Mouse (Mus musculus): ENCODE measurements around the gene Gm8332.
"Not testable (repeated sequence)": the region's sequence is repeated elsewhere in the genome, so short reads cannot be mapped to it uniquely, and the experiment has no call there.

Gm8332 gene

DNA sequence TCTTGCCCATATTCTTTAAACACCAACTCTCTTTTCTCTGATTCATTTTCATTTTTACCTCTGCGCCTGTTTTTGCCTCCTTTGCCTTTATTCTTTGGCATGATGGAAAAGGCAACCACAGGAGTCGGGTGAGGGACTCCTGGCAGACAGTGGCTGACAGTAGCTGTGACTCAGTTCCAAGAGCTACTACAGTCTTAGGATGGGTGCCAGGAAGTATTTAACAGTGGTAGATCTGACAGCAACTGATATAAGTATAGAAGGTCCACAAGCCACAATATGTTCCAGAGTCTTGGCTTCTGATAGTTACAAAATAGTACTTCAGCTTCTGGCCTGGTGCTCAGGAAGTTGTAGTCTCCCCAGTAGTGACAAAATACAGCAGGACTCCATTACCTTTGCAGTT lies at the start of gene Gm8332:
TSS of gene Gm8332 (minus strand) at position 101 of the 400 bp plus-strand sequence.
- not testable (repeated sequence) for DNase-seq (ENCODE audit: low read depth in 1 of 2, low spot score in 2 of 2)

DNA sequence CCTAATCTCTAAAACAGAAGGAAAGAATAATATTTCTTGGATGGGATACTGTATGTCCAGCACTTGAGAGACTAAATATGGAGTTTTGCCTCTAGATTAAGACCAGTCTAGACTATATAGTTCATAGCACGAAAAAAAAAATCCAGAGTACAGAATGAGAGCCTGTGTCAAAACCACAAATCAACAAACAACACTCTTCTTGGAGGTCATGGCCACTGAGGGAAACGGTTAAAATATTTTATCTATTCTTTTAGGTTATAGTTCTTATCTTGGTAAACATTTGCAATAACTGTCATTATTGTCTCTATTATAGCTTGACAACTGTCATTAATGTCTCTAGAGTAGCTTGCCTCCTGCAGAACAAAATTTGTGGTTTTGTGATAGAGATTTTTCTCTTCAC lies 47.3 kb upstream of the Gm8332 start:
- not testable (repeated sequence) for DNase-seq (ENCODE audit: low read depth in 1 of 2, low spot score in 2 of 2)

DNA sequence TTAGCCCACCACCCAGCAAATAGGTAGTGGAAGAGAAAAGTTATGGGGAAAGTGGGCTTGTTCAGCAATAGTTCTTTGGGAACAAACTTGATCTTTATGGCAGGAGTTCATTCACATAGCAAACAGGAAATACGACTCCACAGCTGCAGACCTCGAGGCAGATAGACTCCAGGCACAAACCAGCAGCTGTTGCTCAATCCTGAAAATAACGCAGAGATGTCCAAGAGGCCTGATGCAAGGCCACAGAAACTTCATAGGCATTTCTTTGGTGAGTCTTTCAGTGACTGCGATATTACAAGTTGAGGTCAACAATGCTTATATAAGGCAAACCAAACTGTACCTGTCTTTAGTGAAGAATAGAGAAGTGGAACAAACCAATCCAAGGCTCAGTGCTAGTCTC lies 43.2 kb upstream of the Gm8332 start:
- DNase-seq (ENCODE audit: low read depth in 1 of 2, low spot score in 2 of 2): not testable (repeated sequence)

DNA sequence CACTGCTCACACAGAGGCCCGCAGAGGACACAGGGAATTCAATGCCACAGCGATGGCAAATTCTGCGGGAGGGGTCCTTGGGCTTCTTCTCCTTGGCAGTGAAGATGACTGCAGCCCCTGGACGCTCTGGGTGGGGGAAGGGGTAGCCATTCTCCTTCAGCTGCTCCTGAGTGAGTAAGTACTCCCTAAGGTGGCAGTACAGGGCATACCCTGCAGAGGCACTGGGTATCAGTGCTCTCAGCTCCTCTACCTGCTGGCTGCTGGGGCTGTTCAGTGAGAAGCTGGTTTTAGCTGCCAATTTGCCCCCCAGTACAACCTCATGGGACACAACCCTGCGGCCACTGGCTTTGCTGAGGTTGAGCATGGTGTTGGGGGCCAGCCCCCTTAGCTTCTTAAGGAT lies 35.3 kb upstream of the Gm8332 start:
- DNase-seq (ENCODE audit: low read depth in 1 of 2, low spot score in 2 of 2): not testable (repeated sequence)

DNA sequence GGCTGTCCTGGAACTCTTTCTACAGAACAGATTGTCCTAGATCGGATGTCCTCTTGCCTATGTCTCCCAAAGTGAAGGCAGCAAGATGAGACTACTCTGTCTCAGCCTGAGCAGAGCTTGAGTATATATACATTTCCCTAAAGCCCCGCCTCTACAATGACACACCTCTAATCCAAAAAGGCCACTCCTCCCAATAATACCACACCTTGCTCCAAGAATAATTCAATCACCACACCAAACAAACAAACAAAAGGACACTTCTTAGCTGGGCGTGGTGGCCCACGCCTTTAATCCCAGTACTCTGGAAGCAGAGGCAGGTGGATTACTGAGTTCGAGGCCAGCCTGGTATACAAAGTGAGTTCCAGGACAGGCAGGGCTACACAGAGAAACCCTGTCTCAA lies 24.5 kb upstream of the Gm8332 start, which contains the start of gene Gm5662:
TSS of gene Gm5662 (minus strand) at position 101 of the 400 bp plus-strand sequence.
- not testable (repeated sequence) for DNase-seq (ENCODE audit: low read depth in 1 of 2, low spot score in 2 of 2)

DNA sequence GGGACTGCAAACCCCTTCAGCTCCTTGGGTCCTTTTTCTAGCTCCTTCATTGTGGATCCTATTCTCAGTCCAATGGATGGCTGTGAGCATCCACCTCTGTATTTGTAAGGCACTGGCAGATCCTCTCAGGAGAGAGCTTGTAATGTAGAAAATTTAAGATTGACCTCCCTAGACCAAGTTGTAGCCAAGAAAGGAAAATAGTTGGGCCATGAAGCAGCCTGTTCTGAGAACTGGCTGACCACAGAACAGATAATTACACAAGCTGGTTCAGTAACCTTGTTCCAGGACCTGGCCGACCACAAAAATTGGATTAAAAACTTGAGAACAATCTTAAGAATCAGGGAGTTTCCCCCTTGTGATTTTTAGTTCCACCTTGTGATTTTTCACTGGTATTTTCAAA lies 7.3 kb upstream of the Gm8332 start:
- no peak for DNase-seq (ENCODE audit: low read depth in 1 of 2, low spot score in 2 of 2)

DNA sequence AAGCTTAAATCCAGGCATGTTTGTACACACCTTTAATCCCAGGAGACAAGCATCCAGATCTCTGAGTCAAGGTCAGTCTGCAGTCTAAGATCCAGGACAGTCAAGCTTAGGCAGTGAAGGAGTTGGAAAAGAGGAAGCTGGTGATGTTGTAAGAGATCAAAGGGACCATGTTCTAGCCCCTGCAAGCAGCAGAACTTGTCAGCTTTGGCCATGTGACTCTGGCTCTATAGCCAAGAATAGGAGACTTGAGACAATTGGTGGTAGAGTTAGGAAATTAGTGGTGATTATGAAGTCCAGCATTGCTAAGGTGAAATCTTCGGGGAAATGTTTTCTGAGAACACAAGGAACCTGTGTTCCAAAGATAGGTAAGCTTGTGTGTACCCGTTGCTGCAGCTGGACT lies 6.0 kb upstream of the Gm8332 start:
- not testable (repeated sequence) for DNase-seq (ENCODE audit: low read depth in 1 of 2, low spot score in 2 of 2)

DNA sequence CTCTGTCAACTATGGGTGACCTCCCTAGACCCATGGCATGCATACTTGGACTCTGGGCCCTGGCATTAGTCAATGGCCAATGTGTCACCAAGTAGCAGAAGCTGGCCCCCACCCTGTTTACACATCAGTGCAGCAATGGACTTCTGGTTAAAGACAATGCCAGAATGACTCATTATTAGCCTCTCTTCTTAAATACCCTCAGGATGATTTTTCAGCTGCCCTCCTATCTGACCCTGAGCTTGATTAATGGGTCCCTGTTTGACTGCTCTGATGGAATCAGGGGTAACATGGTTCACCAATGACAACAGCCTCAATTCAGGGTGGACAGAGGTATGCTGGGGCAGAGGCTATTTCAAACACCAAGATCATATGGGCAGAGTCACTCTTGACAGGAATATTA lies 4.1 kb downstream of the Gm8332 start:
- DNase-seq (ENCODE audit: low read depth in 1 of 2, low spot score in 2 of 2): not testable (repeated sequence)

DNA sequence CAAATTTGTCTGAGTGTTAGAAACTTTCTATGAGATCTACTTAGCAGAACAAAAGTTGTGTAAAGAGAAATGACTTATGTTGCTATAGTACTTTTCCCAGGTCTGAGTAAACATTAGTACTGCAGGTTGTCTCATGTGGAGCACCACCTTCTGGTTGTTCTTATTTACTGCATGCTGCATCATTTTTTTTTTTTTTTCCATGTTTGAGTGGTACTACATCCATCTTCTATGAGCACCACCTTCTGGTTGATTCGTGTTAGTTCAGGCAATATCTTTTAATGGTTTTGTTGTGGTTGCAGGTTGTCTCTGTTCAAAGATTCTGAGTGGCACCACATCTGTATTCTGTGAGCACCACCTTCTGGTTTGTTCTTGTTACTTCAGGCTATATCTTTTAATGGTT lies 7.0 kb downstream of the Gm8332 start:
- DNase-seq (ENCODE audit: low read depth in 1 of 2, low spot score in 2 of 2): not testable (repeated sequence)

DNA sequence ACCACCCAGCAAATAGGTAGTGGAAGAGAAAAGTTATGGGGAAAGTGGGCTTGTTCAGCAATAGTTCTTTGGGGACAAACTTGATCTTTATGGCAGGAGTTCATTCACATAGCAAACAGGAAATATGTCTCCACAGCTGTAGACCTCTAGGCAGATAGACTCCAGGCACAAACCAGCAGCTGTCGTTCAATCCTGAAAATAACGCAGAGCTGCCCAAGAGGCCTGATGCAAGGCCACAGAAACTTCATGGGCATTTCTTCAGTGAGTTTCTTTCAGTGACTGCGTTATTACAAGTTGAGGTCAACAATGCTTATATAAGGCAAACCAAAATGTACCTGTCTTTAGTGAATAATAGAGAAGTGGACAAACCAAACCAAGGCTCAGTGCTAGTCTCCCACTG lies 30.5 kb downstream of the Gm8332 start:
- no peak for DNase-seq (ENCODE audit: low read depth in 1 of 2, low spot score in 2 of 2)

DNA sequence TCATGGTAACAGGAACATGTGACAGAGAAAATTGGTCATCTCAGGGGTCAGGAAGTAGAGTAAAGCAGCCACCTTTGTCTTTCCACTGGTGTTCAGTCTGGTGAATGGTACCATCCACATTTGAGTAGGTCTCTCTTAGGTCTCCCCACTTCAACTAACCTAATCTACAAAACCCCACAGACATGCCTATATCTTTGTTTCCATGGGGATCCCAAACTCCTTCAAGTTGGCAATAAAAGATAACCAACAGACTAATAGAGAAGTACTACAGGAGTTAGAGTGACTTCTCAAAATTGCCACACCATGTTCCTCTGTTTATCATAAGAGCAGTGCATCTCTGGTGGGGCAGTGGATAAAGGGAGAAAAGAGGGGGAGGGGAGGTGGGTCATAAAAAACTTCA lies 31.8 kb downstream of the Gm8332 start:
- DNase-seq (ENCODE audit: low read depth in 1 of 2, low spot score in 2 of 2): not testable (repeated sequence)

DNA sequence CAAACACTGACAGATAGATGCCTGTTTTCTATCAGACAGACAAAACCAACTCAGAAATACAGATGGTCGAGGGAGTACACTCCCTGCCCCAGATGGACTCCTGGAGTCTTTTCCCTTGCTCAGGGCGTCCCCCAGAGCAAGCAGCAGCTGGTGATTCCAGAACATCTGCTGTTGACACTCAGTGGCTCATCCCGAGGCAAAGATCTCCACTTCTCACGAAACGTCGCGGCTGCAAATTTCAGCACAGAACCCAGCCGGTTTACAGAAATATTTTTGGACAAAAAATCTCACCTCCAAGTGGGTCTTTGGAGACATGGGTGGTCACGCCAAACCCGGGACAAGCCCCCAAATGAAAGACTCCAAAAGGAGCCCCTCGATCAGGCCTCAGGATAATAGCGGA lies 35.3 kb downstream of the Gm8332 start:
- no peak for DNase-seq (ENCODE audit: low read depth in 1 of 2, low spot score in 2 of 2)

DNA sequence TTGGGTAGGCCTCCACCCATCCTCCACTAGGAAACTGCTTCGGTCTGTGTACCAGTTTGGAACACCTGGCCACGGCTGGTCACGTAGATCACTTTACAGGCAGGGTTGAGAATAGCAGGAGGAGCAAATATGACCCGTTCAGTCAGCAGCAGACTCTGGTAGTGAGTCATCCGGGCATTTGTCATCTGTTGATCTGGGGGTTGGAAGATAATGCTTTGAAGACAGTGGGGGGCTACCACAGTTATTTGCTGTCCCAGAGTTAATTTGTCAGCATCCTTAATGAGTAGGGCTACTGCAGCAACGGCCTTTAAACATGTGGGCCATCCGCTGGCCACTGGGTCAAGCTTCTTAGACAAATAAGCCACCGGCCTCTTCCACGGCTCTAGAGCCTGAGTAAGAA lies 38.4 kb downstream of the Gm8332 start:
- not testable (repeated sequence) for DNase-seq (ENCODE audit: low read depth in 1 of 2, low spot score in 2 of 2)

DNA sequence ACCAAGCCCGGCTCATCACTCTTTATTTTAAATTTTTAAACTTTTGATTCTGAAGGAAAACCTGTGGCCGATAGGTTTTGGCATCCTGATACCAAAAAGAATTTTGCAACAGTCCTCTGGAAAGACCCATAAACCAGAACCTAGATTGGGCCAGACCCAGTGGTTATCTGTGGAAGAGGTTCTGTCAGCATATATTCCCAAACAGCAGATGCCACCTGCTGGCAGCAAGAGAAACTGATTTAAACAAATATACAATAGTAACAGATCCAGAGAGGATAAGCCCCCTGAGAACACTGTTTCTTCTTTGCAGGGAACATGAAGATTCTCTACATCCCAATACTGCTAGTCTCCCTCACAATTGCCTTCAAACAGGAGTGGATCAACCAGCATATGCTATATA lies 47.0 kb downstream of the Gm8332 start:
- no peak for DNase-seq (ENCODE audit: low read depth in 1 of 2, low spot score in 2 of 2)

Measured in monocyte, adult 2 months (primary cell).